14 mouse cellular contexts compared by ENCODE assay signal in the genomic region with DNA sequence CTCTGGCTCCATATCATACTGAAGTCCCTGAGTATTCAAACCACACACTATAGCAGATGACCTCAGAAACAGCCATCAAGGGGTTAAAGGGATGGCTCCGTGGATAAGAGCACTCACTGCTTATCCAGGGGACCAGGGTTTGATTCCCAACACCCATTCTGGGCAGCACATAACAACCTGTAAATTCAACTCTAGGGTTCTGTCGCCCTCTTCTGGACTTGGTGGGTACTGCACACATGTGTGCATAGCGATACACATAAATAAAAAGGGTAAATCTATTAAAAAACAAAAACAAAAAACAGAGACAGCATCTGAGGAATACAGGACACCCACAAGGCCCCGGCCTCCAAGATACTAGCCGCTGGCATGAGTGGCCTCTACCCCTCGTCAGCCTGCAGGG. TPM values are rescaled to one million over a fixed set of nuclear protein-coding genes. Genes with fewer than 3 reads are reported as not detected.
DNase-seq lines count a peak whose midpoint lies in the region; ATAC-seq and TF ChIP-seq lines count a peak whose summit lies in the region.
"Had no signal": no experiment of that assay in that cellular context is flagged by ENCODE, and none has a peak within 500 bp of the region (broad histone marks: within the 10 kb centered on the region; RNA-seq: fewer than 3 reads in every experiment).

No protein-coding gene starts in this region.

- H3K27me3 ChIP-seq in cerebellum, adult 2 months (ENCODE audit: control insufficient read depth, insufficient read depth, low read length) = no peaks in the 10 kb centered on the region
- H3K27me3 ChIP-seq in limb, embryonic 11.5 days (ENCODE audit: control insufficient read depth, insufficient read depth, low read length) = peaks cover 6% of the 10 kb centered on the region; the same call in 1 of the 2 replicates
- peaks cover 20% of the 10 kb centered on the region for H3K27me3 ChIP-seq in limb, embryonic 10.5 days (ENCODE audit: low read depth, poor library complexity, severe bottlenecking)
- H3K27me3 ChIP-seq: hindbrain, embryonic 12.5 days; midbrain, embryonic 12.5 days had no signal

- no peak for ATAC-seq in limb, embryonic 11.5 days (ENCODE audit: insufficient number of reproducible peaks, low FRiP score, low TSS enrichment, low read depth)

- TF ChIP-seq POLR2A in cerebellum, adult 2 months (IDR thresholded peaks at IDR 0.05; ENCODE audit: borderline replicate concordance, insufficient read depth, low read length) = no peak
- no peak for TF ChIP-seq POLR2A in bone marrow, adult 2 months (IDR thresholded peaks at IDR 0.05; ENCODE audit: borderline replicate concordance, control insufficient read depth, low read depth, low read length)

- no peak for DNase-seq in cerebellum, adult 2 months
- no peak for DNase-seq in cerebellum, adult 9-11 months
- peak; percentile 55 for DNase-seq in limb, embryonic 11.5 days (ENCODE audit: low spot score)
- DNase-seq in limb, embryonic 10.5 days (ENCODE audit: low spot score) = no peak
- peak; percentile 26 for DNase-seq in 416B (ENCODE audit: low read depth)
- DNase-seq in yolk sac, embryonic 10.5 days (ENCODE audit: low spot score) = no peak
- DNase-seq in gastrocnemius, adult 8-10 months (ENCODE audit: low spot score in 2 of 2) = no peak
- DNase-seq: adrenal gland, postnatal 10 days had no signal

- H3K9ac ChIP-seq in limb, embryonic 11.5 days (ENCODE audit: low read length) = no peak overlapping the region
- H3K9ac ChIP-seq: hindbrain, embryonic 12.5 days; limb, embryonic 13.5 days; midbrain, embryonic 12.5 days had no signal

- H3K9me3 ChIP-seq in limb, embryonic 11.5 days (ENCODE audit: control insufficient read depth, low read length) = peaks cover 5% of the 10 kb centered on the region; the same call in 1 of the 2 replicates
- H3K9me3 ChIP-seq in limb, embryonic 10.5 days (replicated peaks) = no peaks in the 10 kb centered on the region

- H3K4me2 ChIP-seq in limb, embryonic 11.5 days (ENCODE audit: low read depth, severe bottlenecking) = no peak overlapping the region
- H3K4me2 ChIP-seq: hindbrain, embryonic 12.5 days; limb, embryonic 13.5 days; midbrain, embryonic 12.5 days had no signal

- 76% methylated on average over 6 of the region's 6 CpGs for WGBS in cerebellum, adult 2 months
- 66% methylated on average over 6 of the region's 6 CpGs for WGBS in limb, embryonic 11.5 days
- 64% methylated on average over 6 of the region's 6 CpGs for WGBS in limb, embryonic 10.5 days
- whole genome bisulfite sequencing in bone marrow, adult 2 months = 65% methylated on average over 6 of the region's 6 CpGs

- peak; percentile 49 for TF ChIP-seq CTCF in cerebellum, adult 2 months (IDR thresholded peaks at IDR 0.05; ENCODE audit: borderline replicate concordance, insufficient read depth, low read depth, low read length)
- peak; percentile 27; the same call in 1 of the 2 replicates for TF ChIP-seq CTCF in bone marrow, adult 2 months (IDR thresholded peaks at IDR 0.05; ENCODE audit: control insufficient read depth, insufficient read depth, low read length)

- H3K36me3 ChIP-seq in limb, embryonic 11.5 days (ENCODE audit: control insufficient read depth, insufficient read depth, low read length) = no peaks in the 10 kb centered on the region
- H3K36me3 ChIP-seq in limb, embryonic 10.5 days = no peaks in the 10 kb centered on the region
- H3K36me3 ChIP-seq: hindbrain, embryonic 12.5 days; limb, embryonic 13.5 days; midbrain, embryonic 12.5 days had no signal

- H3K4me1 ChIP-seq in cerebellum, adult 2 months (ENCODE audit: control insufficient read depth, insufficient read depth, low read length) = no peaks in the 10 kb centered on the region
- peaks cover 7% of the 10 kb centered on the region for H3K4me1 ChIP-seq in limb, embryonic 11.5 days (ENCODE audit: control insufficient read depth, insufficient read depth, low read length)
- peaks cover 53% of the 10 kb centered on the region for H3K4me1 ChIP-seq in limb, embryonic 10.5 days
- H3K4me1 ChIP-seq in bone marrow, adult 2 months (ENCODE audit: control insufficient read depth, insufficient read depth, low read length) = no peaks in the 10 kb centered on the region

- H3K27ac ChIP-seq in cerebellum, adult 2 months (ENCODE audit: insufficient read depth, low read length) = no peak overlapping the region
- H3K27ac ChIP-seq in limb, embryonic 11.5 days (replicated peaks; ENCODE audit: low read depth, low read length) = no peak overlapping the region
- no peak overlapping the region for H3K27ac ChIP-seq in limb, embryonic 10.5 days
- H3K27ac ChIP-seq in bone marrow, adult 2 months (ENCODE audit: control insufficient read depth, insufficient read depth, low read depth, low read length, poor library complexity) = no peak overlapping the region
- H3K27ac ChIP-seq: hindbrain, embryonic 12.5 days; limb, embryonic 13.5 days; midbrain, embryonic 12.5 days had no signal

- no peak overlapping the region for H3K4me3 ChIP-seq in cerebellum, adult 2 months (replicated peaks; ENCODE audit: insufficient read depth, low read depth, low read length)
- no peak overlapping the region for H3K4me3 ChIP-seq in limb, embryonic 11.5 days (ENCODE audit: low read depth, low read length)
- no peak overlapping the region for H3K4me3 ChIP-seq in limb, embryonic 10.5 days
- H3K4me3 ChIP-seq in bone marrow, adult 2 months (replicated peaks; ENCODE audit: control insufficient read depth, low read depth, low read length) = no peak overlapping the region
- H3K4me3 ChIP-seq: erythroblast, embryonic 14.5 days; hindbrain, embryonic 12.5 days; limb, embryonic 13.5 days; midbrain, embryonic 12.5 days had no signal

RNA-seq across cellular contexts. Expression of gene Cux2, which starts 7.7 kb away (rescaled TPM):
- polyA plus RNA-seq in cerebellum, adult 2 months (2012; rRNA removed) = 31.9 and 36.7 TPM in 2 replicates
- polyA plus RNA-seq in limb, embryonic 11.5 days (2014; fragmentation: Nextera tagmentation; extraction: Ambion mirVana) = 3.0 and 3.7 TPM in 2 replicates
- 2.9 and 4.4 TPM in 2 replicates for polyA plus RNA-seq in limb, embryonic 10.5 days (2016; fragmentation: Nextera tagmentation; extraction: Ambion mirVana)
- 0.41 and 1.2 TPM in 2 replicates for polyA plus RNA-seq in bone marrow, adult 2 months (2011; ENCODE audit: insufficient read depth, insufficient read length, low replicate concordance, missing spikeins)
- total RNA-seq in gastrocnemius, adult 8-10 months (2022) = 1 to 10 TPM; 1.8 to 3.4 (median 2.3) TPM

RNA-seq across cellular contexts. Expression of gene Myl2, which starts 43.1 kb away (rescaled TPM):
- 0.92 and 1.6 TPM in 2 replicates for polyA plus RNA-seq in cerebellum, adult 2 months (2012; rRNA removed)
- 3.4 TPM in 1 of 2 replicates, not detected in the other for polyA plus RNA-seq in limb, embryonic 11.5 days (2014; fragmentation: Nextera tagmentation; extraction: Ambion mirVana)
- polyA plus RNA-seq in limb, embryonic 10.5 days (2016; fragmentation: Nextera tagmentation; extraction: Ambion mirVana) = 3.1 TPM in 2 replicates
- polyA plus RNA-seq in bone marrow, adult 2 months (2011; ENCODE audit: insufficient read depth, insufficient read length, low replicate concordance, missing spikeins) = 4.3 and 6.0 TPM in 2 replicates
- 1,000 to 10,000 TPM in 1 of 4 experiments, 100 to 1,000 TPM in 3; 818 to 1,021 (median 841) TPM for total RNA-seq in gastrocnemius, adult 8-10 months (2022)
- polyA plus RNA-seq: C2C12; erythroblast, embryonic 14.5 days had no signal

Comparison
In these comparisons a context has a peak if more than half of its experiments do, and no peak if none do; other contexts are left out.
1. DNase-seq: peak in limb, embryonic 11.5 days (single experiment) and 416B (single experiment); none in cerebellum, adult 2 months (0 of 2), cerebellum, adult 9-11 months (single experiment), limb, embryonic 10.5 days (single experiment), yolk sac, embryonic 10.5 days (single experiment) and gastrocnemius, adult 8-10 months (0 of 2).